Mouse (Mus musculus): ENCODE results near the gene Gm10570.

Gene Gm10570

GRCm38 (mm10) chr4:130306796-130307630 is 1.5 kb downstream of the Gm10570 start:
- DNase-seq (ENCODE audit: low spot score in 2 of 2) = no peak

GRCm38 (mm10) chr4:130304746-130305145 is 3.7 kb downstream of the Gm10570 start:
- DNase-seq (ENCODE audit: low spot score in 2 of 2) = no peak

GRCm38 (mm10) chr4:130302285-130302870 is 6.1 kb downstream of the Gm10570 start:
- DNase-seq (ENCODE audit: low spot score in 2 of 2) = no peak

GRCm38 (mm10) chr4:130299629-130300018 is 8.8 kb downstream of the Gm10570 start:
- no peak for DNase-seq (ENCODE audit: low spot score in 2 of 2)

- DNase-seq (ENCODE audit: low spot score in 2 of 2) = no peak
These were observed 9.4 kb downstream of the Gm10570 start for GRCm38 (mm10) chr4:130298877-130299628.

- peak; percentile 29 for DNase-seq (ENCODE audit: low spot score in 2 of 2)
These were observed 11.3 kb downstream of the Gm10570 start for GRCm38 (mm10) chr4:130297123-130297529.

GRCm38 (mm10) chr4:130296243-130296965 is 12.1 kb downstream of the Gm10570 start:
- DNase-seq (ENCODE audit: low spot score in 2 of 2) = peak in 1 of 2 experiments; percentile 21

GRCm38 (mm10) chr4:130295047-130295745 is 13.3 kb downstream of the Gm10570 start:
- peak; percentile 62 to 63 for DNase-seq (ENCODE audit: low spot score in 2 of 2)

GRCm38 (mm10) chr4:130294513-130294912 is 14.0 kb downstream of the Gm10570 start:
- peak in 1 of 2 experiments; percentile 21 for DNase-seq (ENCODE audit: low spot score in 2 of 2)

GRCm38 (mm10) chr4:130292271-130292670 is 16.2 kb downstream of the Gm10570 start:
- DNase-seq (ENCODE audit: low spot score in 2 of 2) = peak; percentile 70 to 80

GRCm38 (mm10) chr4:130289824-130290223 is 18.6 kb downstream of the Gm10570 start:
- no peak for DNase-seq (ENCODE audit: low spot score in 2 of 2)

GRCm38 (mm10) chr4:130286531-130286930 is 21.9 kb downstream of the Gm10570 start:
- DNase-seq (ENCODE audit: low spot score in 2 of 2) = no peak

GRCm38 (mm10) chr4:130283826-130284225 is 24.6 kb downstream of the Gm10570 start:
- DNase-seq (ENCODE audit: low spot score in 2 of 2) = no peak

- no peak for DNase-seq (ENCODE audit: low spot score in 2 of 2)
These were observed 25.6 kb downstream of the Gm10570 start for GRCm38 (mm10) chr4:130282856-130283255.

GRCm38 (mm10) chr4:130279105-130279504 is 29.4 kb downstream of the Gm10570 start, which contains the start of gene Serinc2:
Gene Serinc2, minus strand, starts transcription at chr4:130279205.
- no peak for DNase-seq (ENCODE audit: low spot score in 2 of 2)

- no peak for DNase-seq (ENCODE audit: low spot score in 2 of 2)
These were observed 31.8 kb downstream of the Gm10570 start for GRCm38 (mm10) chr4:130276573-130277176.

- DNase-seq (ENCODE audit: low spot score in 2 of 2) = no peak
These were observed 32.7 kb downstream of the Gm10570 start for GRCm38 (mm10) chr4:130275823-130276105.

- no peak for DNase-seq (ENCODE audit: low spot score in 2 of 2)
These were observed 33.3 kb downstream of the Gm10570 start for GRCm38 (mm10) chr4:130275016-130275822.

- no peak for DNase-seq (ENCODE audit: low spot score in 2 of 2)
These were observed 34.0 kb downstream of the Gm10570 start for GRCm38 (mm10) chr4:130274346-130275015.
